Mouse (Mus musculus): ENCODE measurements around the gene Slc35e3.

Gene Slc35e3

DNA sequence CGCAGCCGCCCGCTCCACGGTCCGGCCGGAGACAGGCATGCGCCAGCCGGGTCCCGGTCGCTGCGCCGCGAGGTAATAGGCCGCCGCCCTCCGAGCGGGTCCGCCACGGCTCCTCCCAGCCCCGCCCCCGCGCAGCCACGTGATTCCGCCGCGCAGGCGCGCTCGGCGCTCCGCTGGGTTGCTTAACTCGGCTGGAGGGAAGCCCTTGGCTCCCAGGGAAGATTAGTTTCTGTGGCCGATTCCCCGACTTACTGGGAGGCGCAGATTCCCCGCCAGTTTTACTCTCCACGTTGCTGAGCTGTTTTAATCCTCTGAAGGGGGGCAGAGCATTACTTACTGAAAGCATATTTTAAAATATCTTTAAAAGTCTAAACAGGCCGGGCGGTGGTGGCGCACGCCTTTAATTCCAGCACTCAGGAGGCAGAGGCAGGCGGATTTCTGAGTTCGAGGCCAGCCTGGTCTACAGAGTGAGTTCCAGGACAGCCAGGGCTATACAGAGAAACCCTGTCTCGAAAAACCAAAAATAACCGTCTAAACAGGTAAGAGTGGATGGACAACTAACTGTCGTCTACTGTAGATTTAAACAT lies at the start of gene Slc35e3:
Gene Slc35e3 (minus strand): TSS at position 69 of the 587 bp plus-strand sequence.
- peak; percentile 99 for DNase-seq

DNA sequence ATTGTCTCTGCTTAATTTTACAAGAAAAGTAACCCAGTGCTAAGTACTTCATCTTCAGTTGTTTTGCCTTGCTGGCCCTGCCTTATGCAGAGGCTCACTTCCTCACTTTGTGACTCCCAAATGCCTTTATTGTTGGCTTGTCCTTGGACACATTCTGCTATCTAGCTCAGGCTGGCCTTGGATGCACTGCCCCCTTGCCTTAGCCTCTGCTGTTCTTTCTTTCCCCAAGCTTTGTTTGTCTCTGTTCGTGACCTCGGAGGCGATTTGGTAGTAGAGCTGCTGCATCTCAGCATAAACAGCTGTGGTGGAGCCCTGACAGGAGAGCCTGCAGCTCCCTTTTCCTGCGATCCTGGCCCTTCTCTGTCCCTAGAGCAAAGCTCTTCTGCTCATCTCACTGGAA lies 49.0 kb upstream of the Slc35e3 start:
- DNase-seq, result no peak

GRCm38 (mm10) chr10:117793436-117794030 lies 47.4 kb upstream of the Slc35e3 start:
- no peak for DNase-seq

DNA sequence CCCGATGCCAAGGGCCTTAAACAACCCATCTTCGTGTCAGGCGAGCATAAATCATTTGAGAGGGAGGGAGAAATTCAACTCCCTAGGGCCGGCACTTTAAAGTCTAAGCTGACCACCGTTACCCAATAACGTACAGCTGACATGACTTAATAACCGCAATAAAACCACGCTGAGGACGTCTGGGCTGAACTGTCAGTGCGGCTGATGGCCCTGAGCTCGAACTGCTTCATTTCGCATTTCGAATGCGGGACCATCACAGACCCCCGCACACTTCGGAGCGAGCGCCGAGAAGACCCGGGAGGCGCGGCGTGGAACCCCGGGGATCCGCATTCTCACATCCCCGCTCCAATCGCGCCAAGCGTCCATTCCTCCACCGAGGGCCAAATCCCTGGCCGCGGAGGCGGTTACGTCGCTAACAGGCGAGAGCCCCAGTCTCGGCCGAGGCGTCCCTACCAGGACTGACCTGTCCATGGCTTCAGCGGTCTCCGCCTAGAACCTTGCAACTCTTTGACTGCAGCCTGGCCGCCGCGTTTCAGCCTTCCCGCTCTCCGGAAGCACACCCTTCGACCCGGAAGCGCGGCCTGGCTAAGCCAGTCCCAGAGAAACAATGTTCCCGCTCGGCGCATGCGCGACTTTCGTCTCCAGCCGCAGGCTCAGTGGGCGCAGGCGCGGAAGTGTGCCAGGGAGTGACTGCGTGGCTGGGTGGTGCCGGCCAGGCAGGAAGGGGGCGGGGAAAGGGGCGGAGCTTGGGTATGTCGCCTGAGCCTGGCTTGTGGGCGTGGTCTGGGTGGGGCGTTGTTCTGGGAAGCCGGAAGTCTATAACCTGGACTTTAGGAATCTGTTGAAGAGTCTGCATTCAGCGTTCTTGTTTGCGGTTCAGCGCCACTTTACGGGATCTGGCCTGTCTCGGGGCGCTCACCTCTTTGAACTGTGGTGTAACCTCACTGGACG lies 46.3 kb upstream of the Slc35e3 start, which contains the start of gene Nup107:
Gene Nup107 (minus strand): TSS at position 565 of the 951 bp plus-strand sequence.
- peak; percentile 100 for DNase-seq

GRCm38 (mm10) chr10:117791171-117791470 lies 45.0 kb upstream of the Slc35e3 start:
- DNase-seq, result no peak

- no peak for DNase-seq
Measured at GRCm38 (mm10) chr10:117790421-117791170, 44.4 kb upstream of the Slc35e3 start.

- no peak for DNase-seq
Measured at GRCm38 (mm10) chr10:117790011-117790410, 43.8 kb upstream of the Slc35e3 start.

- DNase-seq, result peak; percentile 30
Measured at GRCm38 (mm10) chr10:117784646-117785045, 38.5 kb upstream of the Slc35e3 start.

- DNase-seq, result no peak
Measured at GRCm38 (mm10) chr10:117783786-117784420, 37.7 kb upstream of the Slc35e3 start.

DNA sequence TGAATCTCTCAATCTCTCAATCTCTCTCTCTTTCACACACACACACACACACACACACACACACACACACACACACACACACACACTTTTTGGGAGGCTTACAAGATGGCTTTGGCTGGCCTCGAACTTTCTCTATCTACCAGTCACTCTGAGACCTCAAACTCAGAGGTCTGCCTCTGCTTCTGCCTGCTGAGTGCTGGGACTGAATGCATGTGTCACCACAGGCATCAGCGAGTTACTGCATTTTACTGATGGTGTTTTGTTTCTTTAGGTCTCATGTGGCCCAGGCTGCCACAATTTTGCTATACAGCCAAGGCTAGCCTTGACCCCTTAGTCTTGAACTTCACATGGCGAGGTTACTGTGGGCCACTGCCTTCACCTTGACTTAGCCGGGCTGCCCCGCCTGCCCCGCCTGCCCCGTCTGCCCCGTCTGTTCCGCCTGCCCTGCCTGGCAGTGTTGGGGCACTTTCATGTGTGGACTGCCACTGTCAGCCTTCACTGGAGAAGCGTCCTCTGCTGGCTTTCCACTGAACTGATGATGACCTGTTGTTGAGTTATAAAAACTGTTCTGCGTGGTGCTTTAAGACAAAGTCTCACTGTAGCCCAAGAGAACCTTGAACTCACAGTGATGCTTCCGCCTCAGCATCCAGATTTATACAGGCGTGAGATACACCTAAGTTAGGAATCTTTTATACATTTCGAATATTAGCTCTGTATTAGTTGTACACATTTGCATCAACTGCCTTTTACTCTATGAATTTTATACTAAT lies 36.5 kb upstream of the Slc35e3 start:
- no peak for DNase-seq

DNA sequence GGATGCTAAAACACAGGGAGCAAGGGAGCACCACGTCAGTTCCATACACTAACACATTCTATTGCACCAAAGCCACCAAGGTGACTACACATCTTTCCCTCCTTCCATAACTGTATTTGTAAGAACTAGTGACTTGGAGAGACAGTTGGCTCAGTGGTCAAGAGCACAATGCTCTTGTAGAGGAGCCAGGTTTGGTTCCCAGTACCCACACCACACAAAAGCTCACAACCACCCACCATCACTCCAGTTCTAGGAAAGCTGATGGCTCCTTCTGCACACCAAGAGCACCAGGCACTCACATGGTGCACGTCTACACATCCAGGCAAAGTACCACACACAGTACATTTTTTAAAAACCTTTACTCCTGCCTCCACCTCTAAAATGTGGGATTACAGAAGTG lies 35.9 kb upstream of the Slc35e3 start:
- DNase-seq, result no peak

DNA sequence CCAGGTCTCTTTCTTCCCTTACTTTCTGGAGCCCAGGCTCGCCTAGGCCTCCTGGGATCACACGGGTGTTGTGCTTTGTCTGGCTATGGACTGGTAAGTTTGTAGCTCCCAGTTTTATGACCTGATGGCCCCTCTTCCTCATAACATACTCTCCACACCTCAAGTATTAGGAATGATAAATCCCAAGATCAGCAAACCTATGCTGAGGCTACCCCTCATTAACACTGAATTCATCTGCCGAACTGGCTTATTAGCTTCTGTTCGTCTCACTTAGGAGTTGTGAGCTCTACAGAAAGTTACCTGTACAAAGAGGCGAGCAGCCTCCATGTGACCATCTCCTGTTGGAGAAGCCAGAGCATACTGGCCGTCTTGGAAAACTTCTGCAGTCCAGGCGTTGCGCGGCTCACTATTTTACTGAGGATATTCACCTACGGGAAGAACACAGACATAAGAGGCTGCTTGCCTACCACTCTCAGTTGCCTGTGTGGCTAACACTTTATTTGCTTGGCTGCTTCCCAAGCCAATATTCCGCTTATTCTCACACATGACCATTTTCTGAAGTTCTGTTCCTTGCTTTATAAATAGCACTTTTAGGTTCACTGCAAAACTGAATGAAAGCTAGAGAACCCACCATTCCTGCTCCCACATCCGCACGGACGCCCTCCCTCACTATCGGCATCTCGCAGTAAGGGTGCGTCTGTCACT lies 35.0 kb upstream of the Slc35e3 start:
- DNase-seq, result no peak

DNA sequence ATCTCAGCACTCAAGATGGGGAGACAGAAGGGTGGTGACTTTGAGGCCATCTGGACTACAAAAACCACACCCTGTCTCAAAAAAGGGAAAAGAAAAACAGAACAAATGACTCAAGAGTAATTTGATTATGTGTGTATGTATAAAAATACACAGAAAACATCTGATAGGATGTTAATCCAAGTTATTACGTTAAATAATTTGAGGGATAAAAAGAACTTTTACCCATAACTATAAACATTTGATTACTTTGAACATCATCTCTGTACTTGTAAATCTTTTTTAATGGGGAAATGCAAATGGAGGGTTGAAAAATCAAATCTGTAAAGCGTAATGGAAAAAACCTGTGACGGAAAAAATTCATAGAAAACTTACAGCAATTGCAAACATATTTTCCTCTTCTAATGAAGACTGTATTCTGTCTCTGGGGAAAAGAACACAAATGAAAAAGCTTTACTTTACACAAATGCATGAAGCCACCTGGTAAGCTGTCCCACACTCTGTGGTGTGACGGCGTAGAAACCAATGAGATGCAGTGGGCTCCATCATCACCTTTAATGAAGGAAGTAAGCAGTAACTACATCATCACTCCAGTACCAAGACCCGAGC lies 34.2 kb upstream of the Slc35e3 start:
- no peak for DNase-seq

GRCm38 (mm10) chr10:117779581-117780305 lies 33.6 kb upstream of the Slc35e3 start:
- DNase-seq, result no peak

DNA sequence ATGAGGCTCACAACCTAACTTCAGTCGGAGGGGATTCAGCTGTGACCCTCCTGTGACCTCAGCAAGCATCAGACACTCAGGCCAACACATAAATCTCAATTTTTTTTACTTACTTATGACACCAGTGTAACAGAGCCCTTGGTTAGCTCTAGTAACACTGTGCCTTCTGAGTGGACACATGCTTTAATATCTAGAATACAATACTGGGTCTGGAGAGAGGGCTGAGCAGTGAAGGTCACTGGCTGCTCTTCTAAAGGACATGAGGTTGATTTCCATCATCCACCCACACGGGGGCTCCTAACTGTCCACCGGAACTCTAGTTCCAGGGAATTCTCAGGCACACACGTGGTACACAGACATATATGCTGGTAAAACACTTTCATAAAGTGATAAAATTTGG lies 32.8 kb upstream of the Slc35e3 start:
- no peak for DNase-seq

GRCm38 (mm10) chr10:117778328-117778910 lies 32.3 kb upstream of the Slc35e3 start:
- no peak for DNase-seq

- no peak for DNase-seq
Measured at GRCm38 (mm10) chr10:117777501-117778327, 31.5 kb upstream of the Slc35e3 start.

- DNase-seq, result no peak
Measured at GRCm38 (mm10) chr10:117777103-117777470, 30.9 kb upstream of the Slc35e3 start.

All from thymus, postnatal 4 days (tissue).